In genomic region chr19:10809428-10810175, GRCm38 (mm10) we compare ENCODE assay signal across 10 mouse cellular contexts. TPM values are rescaled to one million over a fixed set of nuclear protein-coding genes. Genes with fewer than 3 reads are reported as not detected.
DNase-seq lines count a peak whose midpoint lies in the region; ATAC-seq lines count a peak whose summit lies in the region.
"Had no signal": no experiment of that assay in that cellular context is flagged by ENCODE, and none has a peak within 500 bp of the region (broad histone marks: within the 10 kb centered on the region; RNA-seq: fewer than 3 reads in every experiment).

No protein-coding gene starts in this region.

- WGBS in hindbrain, embryonic 16.5 days = 63% methylated on average over 11 of the region's 11 CpGs
- 66% methylated on average over 11 of the region's 11 CpGs for WGBS in midbrain, embryonic 13.5 days
- 77% methylated on average over 11 of the region's 11 CpGs for WGBS in liver, embryonic 11.5 days
- 75% methylated on average over 11 of the region's 11 CpGs for WGBS in heart, embryonic 12.5 days

- no peaks in the 10 kb centered on the region for H3K9me3 ChIP-seq in hindbrain, embryonic 16.5 days (ENCODE audit: control insufficient read depth, low read length)
- no peaks in the 10 kb centered on the region for H3K9me3 ChIP-seq in midbrain, embryonic 13.5 days
- no peaks in the 10 kb centered on the region for H3K9me3 ChIP-seq in liver, embryonic 11.5 days (ENCODE audit: control insufficient read depth, low read length)
- no peaks in the 10 kb centered on the region for H3K9me3 ChIP-seq in heart, embryonic 12.5 days (replicated peaks)
- H3K9me3 ChIP-seq: heart, embryonic 10.5 days; liver, embryonic 13.5 days had no signal

- peak overlapping the region; percentile 48 for H3K27ac ChIP-seq in hindbrain, embryonic 16.5 days (ENCODE audit: low read depth, low read length)
- 0 out of 2 replicates have a peak overlapping the region, but pooled peaks have one; percentile 1 for H3K27ac ChIP-seq in midbrain, embryonic 13.5 days
- no peak overlapping the region for H3K27ac ChIP-seq in liver, embryonic 11.5 days (ENCODE audit: low read depth, low read length)
- no peak overlapping the region for H3K27ac ChIP-seq in heart, embryonic 12.5 days (ENCODE audit: poor library complexity, severe bottlenecking)
- H3K27ac ChIP-seq: heart, embryonic 10.5 days; liver, embryonic 13.5 days had no signal

- H3K4me2 ChIP-seq in hindbrain, embryonic 16.5 days (ENCODE audit: low read length) = no peak overlapping the region
- H3K4me2 ChIP-seq in midbrain, embryonic 13.5 days (replicated peaks) = no peak overlapping the region
- H3K4me2 ChIP-seq in liver, embryonic 11.5 days = no peak overlapping the region
- no peak overlapping the region for H3K4me2 ChIP-seq in heart, embryonic 12.5 days
- H3K4me2 ChIP-seq: liver, embryonic 13.5 days had no signal

- no peaks in the 10 kb centered on the region for H3K36me3 ChIP-seq in hindbrain, embryonic 16.5 days (ENCODE audit: control insufficient read depth, insufficient read depth, low read length)
- no peaks in the 10 kb centered on the region for H3K36me3 ChIP-seq in midbrain, embryonic 13.5 days
- H3K36me3 ChIP-seq in liver, embryonic 11.5 days (ENCODE audit: control insufficient read depth, insufficient read depth, low read length) = no peaks in the 10 kb centered on the region
- no peaks in the 10 kb centered on the region for H3K36me3 ChIP-seq in heart, embryonic 12.5 days
- H3K36me3 ChIP-seq: heart, embryonic 10.5 days; liver, embryonic 13.5 days had no signal

- peak; percentile 81 for ATAC-seq in hindbrain, embryonic 16.5 days
- peak; percentile 76 for ATAC-seq in midbrain, embryonic 13.5 days
- ATAC-seq in liver, embryonic 11.5 days (replicated peaks; ENCODE audit: low FRiP score) = no peak
- ATAC-seq in heart, embryonic 12.5 days (ENCODE audit: insufficient number of reproducible peaks, low FRiP score) = no peak

- no peak overlapping the region; the same call in 1 of the 2 replicates for H3K9ac ChIP-seq in hindbrain, embryonic 16.5 days (ENCODE audit: low read depth, low read length)
- no peak overlapping the region for H3K9ac ChIP-seq in midbrain, embryonic 13.5 days (replicated peaks)
- H3K9ac ChIP-seq in liver, embryonic 11.5 days (ENCODE audit: low read depth, low read length) = no peak overlapping the region
- H3K9ac ChIP-seq in heart, embryonic 12.5 days = no peak overlapping the region
- H3K9ac ChIP-seq: liver, embryonic 13.5 days had no signal

- peak; percentile 20 to 26 for DNase-seq in cerebellum, postnatal 25 days
- no peak for DNase-seq in cerebellum, adult 9-10 months
- DNase-seq in brain, adult 2 months (ENCODE audit: low read depth, low spot score) = peak; percentile 96
- no peak for DNase-seq in liver
- no peak for DNase-seq in liver, embryonic 11.5 days (ENCODE audit: low spot score)
- DNase-seq: liver, embryonic 13.5 days had no signal

- H3K4me3 ChIP-seq in hindbrain, embryonic 16.5 days (ENCODE audit: low read length) = no peak overlapping the region
- no peak overlapping the region for H3K4me3 ChIP-seq in midbrain, embryonic 13.5 days (replicated peaks)
- H3K4me3 ChIP-seq in liver, embryonic 11.5 days (ENCODE audit: low read depth, low read length) = no peak overlapping the region
- H3K4me3 ChIP-seq in heart, embryonic 12.5 days = no peak overlapping the region
- H3K4me3 ChIP-seq: heart, embryonic 10.5 days; liver, embryonic 13.5 days had no signal

- H3K27me3 ChIP-seq in hindbrain, embryonic 16.5 days (replicated peaks; ENCODE audit: control insufficient read depth, insufficient read depth, low read length) = no peaks in the 10 kb centered on the region
- no peaks in the 10 kb centered on the region for H3K27me3 ChIP-seq in midbrain, embryonic 13.5 days
- H3K27me3 ChIP-seq in liver, embryonic 11.5 days (replicated peaks; ENCODE audit: control insufficient read depth, insufficient read depth, low read length) = no peaks in the 10 kb centered on the region; the same call in 1 of the 2 replicates
- H3K27me3 ChIP-seq in heart, embryonic 12.5 days (replicated peaks) = no peaks in the 10 kb centered on the region
- H3K27me3 ChIP-seq: liver, embryonic 13.5 days had no signal

- H3K4me1 ChIP-seq in hindbrain, embryonic 16.5 days (ENCODE audit: control insufficient read depth, insufficient read depth, low read depth, low read length) = peaks cover 5% of the 10 kb centered on the region
- H3K4me1 ChIP-seq in midbrain, embryonic 13.5 days (replicated peaks) = peaks cover 15% of the 10 kb centered on the region
- H3K4me1 ChIP-seq in liver, embryonic 11.5 days (replicated peaks; ENCODE audit: control insufficient read depth, insufficient read depth, low read length) = no peaks in the 10 kb centered on the region
- H3K4me1 ChIP-seq in heart, embryonic 12.5 days (replicated peaks) = no peaks in the 10 kb centered on the region
- H3K4me1 ChIP-seq: heart, embryonic 10.5 days; liver, embryonic 13.5 days had no signal

RNA-seq across cellular contexts. Expression of gene Cd6, which starts 20.3 kb away (rescaled TPM):
- not detected in 2 replicates for polyA plus RNA-seq in hindbrain, embryonic 16.5 days (2015; fragmentation: Nextera tagmentation; extraction: Ambion mirVana)
- polyA plus RNA-seq in midbrain, embryonic 13.5 days (2015; fragmentation: Nextera tagmentation; extraction: Ambion mirVana) = not detected in 2 replicates
- not detected in 2 replicates for polyA plus RNA-seq in liver, embryonic 11.5 days (2014; fragmentation: Nextera tagmentation; extraction: Ambion mirVana)
- polyA plus RNA-seq in heart, embryonic 12.5 days (2016; fragmentation: Nextera tagmentation; extraction: Ambion mirVana) = not detected in 2 replicates
- polyA plus RNA-seq: heart, embryonic 10.5 days had no signal

RNA-seq across cellular contexts. Expression of gene Slc15a3, which starts 29.9 kb away (rescaled TPM):
- polyA plus RNA-seq in hindbrain, embryonic 16.5 days (2015; fragmentation: Nextera tagmentation; extraction: Ambion mirVana) = 0.20 and 0.33 TPM in 2 replicates
- 0.28 and 0.59 TPM in 2 replicates for polyA plus RNA-seq in midbrain, embryonic 13.5 days (2015; fragmentation: Nextera tagmentation; extraction: Ambion mirVana)
- polyA plus RNA-seq in liver, embryonic 11.5 days (2014; fragmentation: Nextera tagmentation; extraction: Ambion mirVana) = 1.1 and 1.2 TPM in 2 replicates
- polyA plus RNA-seq in heart, embryonic 12.5 days (2016; fragmentation: Nextera tagmentation; extraction: Ambion mirVana) = 0.23 and 0.41 TPM in 2 replicates

Comparison
In these comparisons a context has a peak if more than half of its experiments do, and no peak if none do; other contexts are left out.
1. DNase-seq: peak in cerebellum, postnatal 25 days (2 of 2) and brain, adult 2 months (single experiment); none in cerebellum, adult 9-10 months (single experiment), liver (single experiment) and liver, embryonic 11.5 days (single experiment).
2. ATAC-seq: peak in hindbrain, embryonic 16.5 days (single experiment) and midbrain, embryonic 13.5 days (single experiment); none in liver, embryonic 11.5 days (single experiment) and heart, embryonic 12.5 days (single experiment).
3. H3K27ac ChIP-seq: peak in hindbrain, embryonic 16.5 days (single experiment) and midbrain, embryonic 13.5 days (single experiment); none in liver, embryonic 11.5 days (single experiment) and heart, embryonic 12.5 days (single experiment).